Mouse (Mus musculus) embryo, embryonic 10.5 days (tissue): Measurements from ENCODE around the gene Ntrk3.

Experiments used
- DNase-seq: peaks from one replicate; pipeline ENCODE4 v3.0.0-alpha.2; 2015; ENCODE audit warnings: low spot score

The Ntrk3 gene

DNA sequence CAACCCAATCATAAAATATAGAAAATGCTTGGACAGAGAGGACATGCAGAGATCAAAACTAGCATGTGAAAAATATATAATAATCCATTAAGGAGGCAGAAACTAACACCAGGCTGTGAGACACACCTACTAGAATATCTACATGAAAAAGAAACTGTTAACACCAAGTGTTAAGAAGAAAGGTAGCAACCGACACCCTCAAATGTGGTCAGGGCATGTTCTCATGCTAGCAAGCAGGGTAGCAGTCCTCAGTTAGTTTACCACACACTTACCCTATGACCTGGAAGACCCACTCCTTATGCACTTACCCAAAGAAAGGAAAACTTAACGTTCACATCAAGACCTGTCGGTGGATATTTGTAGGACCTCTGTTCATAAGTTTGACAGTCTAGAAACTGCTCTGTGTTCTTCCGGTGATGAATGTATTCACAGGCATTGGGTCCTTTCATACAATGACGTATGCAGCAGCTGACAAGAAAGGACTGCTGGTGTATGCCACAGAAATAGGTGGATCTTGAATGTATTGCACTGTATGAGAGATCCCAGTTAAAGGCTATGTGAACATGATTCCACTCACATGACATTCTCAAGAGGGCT lies at the start of gene Ntrk3:
Ntrk3 (minus strand) TSS at position 399 of the 597 bp plus-strand sequence.
- no peak for DNase-seq

DNA sequence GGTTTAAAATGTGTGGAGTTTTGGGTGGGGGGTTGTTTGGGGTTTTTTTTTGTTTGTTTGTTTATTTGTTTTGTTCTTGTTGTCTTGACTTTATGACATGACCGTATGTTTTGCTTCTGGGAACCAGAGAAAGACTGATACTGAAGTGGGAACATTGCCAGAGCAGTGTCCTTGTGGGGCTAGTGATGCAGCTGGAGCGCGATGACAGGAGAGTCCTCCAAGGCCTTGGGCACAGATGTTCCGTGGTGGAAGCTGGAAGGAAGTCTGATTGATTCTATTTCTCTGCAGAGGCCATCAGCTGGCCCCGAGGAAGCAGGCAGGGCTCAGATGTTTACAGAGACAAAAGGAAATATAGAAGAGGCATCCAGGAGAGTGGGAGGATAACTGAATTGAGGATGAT lies 48.1 kb upstream of the Ntrk3 start:
- no peak for DNase-seq

DNA sequence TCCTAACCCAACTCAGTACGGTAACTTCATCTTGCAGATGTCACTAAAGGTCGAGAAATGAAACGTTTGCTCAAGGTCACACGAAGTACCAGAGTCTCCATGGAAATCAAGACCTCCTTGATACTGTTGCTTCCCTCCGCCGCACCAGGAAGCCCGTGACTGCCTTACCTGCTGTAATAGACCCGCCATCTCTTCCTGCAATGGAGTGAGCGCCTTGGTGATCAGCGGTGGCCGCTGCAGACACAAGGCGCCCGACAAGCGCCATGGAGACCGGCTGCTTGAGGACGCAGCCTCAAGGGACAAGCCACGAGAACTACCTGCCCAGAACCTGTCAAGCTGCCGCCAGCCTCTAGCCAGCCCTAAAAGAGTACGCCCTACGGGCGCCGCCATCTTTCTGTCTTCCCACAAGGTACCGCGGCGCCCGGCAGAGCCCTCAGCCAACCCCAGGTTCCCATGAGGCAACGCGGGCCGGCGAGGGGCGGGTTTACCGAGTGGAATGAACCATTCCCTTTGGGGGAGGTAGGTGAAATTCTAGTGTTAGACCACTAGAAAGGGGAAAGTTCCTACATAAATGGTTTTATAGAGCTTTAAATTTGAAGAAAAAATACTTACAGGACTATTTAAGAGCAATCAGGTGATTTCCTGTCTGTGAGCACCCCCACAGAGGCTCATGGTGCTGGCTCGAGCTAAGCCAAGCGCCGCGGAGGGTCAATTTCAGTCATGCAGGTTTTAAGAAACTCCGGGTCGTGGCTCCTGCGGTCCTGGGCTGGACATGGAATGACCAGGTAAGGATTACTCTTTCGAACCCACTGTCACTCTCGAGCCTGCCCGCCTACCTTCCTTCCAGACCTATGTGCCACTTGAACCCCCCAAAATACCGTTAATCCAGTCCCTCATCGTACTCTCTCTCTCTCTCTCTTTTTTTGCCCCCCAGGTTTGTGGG lies 45.1 kb upstream of the Ntrk3 start, which contains the start of the genes Mrps11 and Mrpl46:
Mrps11 (plus strand) TSS at position 481 of the 943 bp plus-strand sequence.
Mrpl46 (minus strand) TSS at position 893 of the 943 bp plus-strand sequence.
- peak; percentile 93 for DNase-seq

DNA sequence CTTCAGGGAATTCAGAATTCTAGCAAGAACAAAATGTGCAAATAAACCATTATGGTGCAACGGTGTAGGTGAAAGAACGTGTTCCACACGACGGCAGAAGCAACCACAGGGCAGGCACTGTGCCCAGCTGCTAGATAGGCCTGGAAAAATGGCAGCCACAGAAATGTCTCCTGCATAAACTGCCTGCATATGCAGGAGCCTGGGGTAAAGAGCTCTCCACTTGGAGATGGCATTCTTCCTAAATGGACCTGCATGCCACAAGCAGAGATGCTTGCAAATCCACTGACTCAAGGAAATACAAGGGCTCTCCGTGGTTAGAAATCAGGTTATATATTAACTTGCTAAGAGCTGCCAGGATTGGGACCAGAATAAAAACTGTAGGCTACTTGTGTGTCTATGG lies 40.9 kb upstream of the Ntrk3 start:
- DNase-seq, result no peak

DNA sequence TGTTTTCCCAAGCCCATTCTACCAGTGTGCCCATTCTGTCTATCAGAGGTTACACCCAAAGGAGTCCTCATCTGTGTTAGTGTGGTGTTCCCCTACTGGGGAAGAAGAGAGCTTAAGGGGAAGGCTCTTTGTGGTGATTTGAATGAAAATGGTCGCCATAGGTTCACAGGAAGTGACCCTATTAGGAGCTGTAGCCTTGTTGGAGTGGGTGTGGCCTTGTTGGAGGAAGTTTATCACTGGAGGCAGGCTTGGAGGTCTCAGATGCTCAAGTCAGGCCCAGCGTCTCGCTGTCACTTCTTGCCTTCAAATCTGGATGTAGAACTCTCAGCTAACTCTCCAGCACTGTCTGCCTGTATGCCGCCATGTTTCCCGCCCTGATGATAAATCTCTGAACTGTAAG lies 33.1 kb upstream of the Ntrk3 start:
- DNase-seq, result no peak

DNA sequence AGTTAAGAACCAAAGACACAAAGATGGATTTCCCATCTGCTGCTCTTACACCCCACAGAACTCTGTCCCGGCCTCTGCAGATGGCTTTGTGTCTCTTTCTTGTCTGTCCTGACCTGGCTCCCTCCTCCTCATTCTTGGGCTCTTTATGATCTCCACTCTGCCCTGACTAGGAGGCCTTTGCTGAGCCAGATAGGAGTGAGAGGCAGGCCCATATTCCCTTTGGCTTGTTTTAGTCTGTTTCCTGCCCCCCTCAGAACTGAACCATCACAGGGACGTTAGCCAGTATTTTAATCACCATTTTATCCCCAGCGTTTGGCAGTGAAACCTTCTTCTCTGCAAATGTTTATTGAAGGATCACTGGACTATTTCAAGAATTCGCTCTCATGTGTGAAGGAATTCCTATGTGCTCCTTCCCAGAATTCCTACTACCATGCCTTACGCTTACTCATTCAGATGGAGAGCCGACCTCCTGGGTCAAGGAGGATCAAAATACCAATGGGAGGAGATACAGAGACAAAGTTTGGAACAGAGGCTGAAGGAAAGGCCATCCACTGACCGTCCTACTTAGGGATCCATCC lies 31.4 kb upstream of the Ntrk3 start:
- DNase-seq, result no peak

DNA sequence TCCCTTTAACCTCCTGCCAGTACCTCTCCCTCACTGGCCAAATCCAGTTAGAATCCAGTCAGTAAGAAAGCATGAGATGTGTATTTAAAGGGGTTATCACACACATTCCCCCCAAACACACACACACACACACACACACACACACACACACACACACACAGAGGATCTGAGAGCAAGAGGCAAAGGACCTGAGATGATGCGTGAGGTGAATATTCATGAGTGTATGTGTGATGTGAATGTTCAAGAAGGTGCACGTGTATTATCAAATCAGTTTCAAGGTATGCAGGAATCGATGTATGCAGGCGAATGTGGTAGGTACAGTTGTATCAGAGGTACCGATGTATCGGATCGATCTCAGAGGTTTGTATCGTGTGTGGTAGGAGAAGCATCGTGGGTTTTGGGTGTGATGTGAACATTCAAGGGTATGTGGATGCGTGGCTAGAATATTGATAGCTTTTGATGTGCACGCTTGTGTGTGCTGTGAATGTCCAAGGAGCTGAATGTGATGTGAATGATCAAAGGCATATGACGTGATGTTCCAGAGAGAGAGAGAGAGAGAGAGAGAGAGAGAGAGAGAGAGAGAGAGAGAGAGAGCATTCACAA lies 30.2 kb upstream of the Ntrk3 start:
- no peak for DNase-seq

DNA sequence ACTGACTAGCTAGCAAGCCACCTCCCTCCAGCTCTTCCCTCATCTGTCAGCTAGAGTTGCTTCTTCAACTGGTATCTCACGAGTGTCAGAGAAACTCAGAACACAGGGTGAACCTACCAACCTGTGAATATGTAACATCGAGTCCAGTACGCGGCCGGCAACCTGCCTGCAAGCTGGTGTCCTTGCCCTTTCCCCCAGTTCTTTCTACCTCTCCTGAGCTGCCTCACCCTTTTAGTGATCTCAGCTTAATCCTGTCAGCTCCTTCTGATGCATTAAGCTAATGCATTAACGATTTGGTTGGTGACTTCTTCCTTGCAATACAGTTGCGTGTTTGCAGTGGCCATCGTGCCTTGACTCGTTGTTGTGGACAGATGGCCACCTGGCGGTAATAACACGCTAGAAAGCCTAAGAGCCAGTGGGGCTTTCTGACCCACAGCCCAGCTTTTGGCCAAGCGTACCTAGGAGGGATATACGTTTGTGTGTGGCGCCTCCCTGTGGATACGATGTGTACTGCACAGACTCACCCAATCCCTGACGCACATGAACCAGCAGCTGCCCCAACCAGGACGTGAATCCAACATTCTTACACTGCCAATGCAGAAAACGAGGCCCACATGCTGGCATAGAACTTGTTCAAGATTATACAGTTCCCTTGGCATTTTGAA lies 28.3 kb upstream of the Ntrk3 start:
- peak; percentile 91 for DNase-seq

DNA sequence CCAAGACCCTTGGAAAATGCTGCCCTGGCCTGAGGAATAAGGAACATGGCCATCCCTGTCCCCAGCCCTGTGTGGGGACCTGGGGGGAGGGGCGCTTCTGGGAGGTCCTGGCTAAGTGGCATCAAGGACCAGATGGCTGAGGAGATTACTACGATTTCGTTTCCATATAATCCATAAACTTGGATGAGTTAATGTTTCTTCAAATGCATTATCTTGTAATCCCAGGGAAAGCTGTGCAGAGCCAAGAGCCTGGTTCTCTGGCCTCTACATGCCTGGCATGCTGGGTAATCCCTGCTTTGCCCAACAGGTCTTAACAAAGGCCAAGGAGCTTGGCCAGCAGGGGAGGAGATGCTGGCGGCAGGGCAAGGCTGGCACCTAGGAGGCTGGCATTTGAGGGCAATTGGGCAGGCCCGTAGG lies 27.4 kb upstream of the Ntrk3 start:
- no peak for DNase-seq

DNA sequence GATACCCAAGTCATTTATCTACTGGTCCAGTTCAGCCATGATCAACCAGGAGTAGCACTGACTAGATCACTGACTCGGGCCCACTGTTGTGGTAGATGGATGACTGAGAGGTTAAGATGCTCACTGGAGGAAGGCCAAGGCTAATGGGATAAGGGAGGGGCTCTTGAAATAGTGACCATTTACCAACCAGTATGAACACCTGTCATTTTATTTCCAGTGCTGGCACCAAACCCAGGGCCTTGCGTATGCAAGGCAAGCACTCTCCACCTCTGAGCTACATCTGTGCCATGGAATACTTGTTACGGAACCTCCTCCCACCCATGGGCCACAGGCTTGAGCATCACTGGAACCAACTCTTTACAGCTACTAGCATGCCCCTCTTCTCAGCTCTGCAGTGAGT lies 26.0 kb upstream of the Ntrk3 start:
- no peak for DNase-seq

DNA sequence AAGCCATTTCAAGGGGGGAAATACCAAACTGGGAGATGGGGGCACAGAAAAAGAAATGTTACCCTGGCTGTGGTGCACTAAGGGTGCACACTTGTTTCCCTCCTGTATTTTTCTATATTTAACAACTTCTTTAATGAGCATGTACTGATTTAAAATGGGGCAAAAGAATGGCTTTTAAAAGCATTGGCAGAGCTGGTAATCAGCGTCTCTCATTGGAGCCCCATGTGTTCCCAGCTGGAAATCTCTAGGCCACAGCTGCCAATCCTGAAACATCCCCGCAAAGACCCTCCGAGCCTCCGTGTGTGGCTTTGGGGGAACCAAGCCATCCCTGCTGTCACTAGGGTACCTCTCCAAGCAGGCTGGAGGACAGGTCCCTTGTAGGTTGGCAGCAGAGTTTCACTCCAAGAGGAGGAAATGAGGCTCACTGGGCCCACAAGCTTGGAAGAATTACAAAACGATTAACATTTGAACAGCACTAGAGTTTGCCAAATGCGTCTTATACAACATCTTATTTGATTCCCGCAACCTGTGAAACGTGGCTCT lies 16.7 kb upstream of the Ntrk3 start:
- no peak for DNase-seq

DNA sequence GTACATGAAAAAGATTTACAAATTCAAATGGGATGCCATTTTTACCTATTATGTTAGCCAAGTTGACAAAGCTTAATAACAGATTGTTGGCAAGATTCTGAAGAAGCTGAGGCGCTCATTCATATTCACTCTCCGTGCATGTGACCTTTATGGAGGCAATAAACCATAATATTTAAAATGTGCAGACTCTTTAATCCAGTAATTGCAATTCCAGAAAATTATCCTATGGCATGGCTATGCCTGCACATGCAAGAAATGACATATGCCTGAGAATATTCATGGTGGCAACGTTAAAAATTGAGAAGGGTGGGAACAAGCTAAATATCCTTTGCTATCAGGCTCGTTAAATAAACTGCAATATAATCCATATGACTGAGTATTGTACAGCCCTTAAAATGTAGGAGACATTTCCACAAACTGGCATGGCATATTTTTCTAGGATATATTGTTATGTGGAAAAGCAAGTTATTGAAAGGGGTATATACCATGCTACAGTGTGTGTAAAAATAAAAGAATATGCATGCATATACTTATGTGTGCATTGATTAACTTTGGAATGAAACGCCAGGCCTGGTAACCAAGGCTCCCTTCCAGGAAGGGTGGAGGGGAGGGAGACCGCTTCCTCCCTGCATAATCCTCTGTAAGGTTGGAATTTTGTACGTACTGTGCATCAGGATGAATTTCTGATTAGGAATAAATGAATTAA lies 16.1 kb upstream of the Ntrk3 start:
- DNase-seq, result no peak

DNA sequence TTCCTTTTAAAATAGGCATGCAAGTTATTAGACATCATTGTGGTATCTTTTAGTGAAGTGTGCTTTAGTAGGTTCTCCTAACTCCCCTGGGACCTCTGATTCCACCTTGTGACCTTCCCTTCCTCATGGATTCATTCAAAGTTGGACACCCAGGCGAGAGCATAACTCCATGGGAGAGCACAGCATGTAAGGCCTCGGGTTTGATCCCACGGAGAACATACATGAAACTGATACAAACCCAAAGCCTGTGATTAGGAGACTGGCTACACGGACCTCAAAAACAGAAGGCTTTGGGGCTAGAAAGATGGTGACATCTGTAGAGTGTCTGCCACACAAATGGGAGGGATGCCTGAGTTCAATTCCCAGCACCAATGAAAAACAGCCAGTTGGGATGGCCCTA lies 15.1 kb upstream of the Ntrk3 start:
- DNase-seq, result no peak

DNA sequence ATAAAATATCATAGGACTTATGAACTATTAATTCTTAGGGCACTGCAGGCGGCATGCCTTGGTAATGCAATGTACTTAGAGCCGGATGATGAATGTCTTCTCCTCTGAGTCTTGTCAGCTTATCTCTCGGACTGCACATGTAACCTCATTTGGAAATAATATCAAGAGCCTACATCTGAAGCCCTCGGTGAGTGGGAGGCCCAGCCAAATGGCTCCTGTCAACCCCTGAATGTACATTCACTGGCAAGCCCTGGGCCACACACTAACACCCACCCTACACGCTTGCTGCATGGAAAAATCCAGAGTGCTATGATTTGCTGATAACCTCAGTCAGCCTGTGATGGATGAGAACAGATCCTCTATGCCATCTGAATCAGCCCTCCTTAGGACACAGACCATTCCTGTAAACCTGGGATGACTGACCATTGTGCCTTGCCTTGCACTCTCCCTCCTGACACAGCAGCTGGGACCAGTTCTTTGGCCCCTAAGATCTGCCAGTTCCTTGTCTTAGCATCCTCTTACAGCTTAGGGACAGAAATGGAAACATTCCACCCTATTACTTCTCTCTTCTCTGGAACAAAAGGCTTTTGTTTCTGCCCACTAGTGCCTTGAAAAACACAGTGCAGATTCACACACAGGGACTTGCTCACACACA lies 6.0 kb upstream of the Ntrk3 start:
- no peak for DNase-seq

DNA sequence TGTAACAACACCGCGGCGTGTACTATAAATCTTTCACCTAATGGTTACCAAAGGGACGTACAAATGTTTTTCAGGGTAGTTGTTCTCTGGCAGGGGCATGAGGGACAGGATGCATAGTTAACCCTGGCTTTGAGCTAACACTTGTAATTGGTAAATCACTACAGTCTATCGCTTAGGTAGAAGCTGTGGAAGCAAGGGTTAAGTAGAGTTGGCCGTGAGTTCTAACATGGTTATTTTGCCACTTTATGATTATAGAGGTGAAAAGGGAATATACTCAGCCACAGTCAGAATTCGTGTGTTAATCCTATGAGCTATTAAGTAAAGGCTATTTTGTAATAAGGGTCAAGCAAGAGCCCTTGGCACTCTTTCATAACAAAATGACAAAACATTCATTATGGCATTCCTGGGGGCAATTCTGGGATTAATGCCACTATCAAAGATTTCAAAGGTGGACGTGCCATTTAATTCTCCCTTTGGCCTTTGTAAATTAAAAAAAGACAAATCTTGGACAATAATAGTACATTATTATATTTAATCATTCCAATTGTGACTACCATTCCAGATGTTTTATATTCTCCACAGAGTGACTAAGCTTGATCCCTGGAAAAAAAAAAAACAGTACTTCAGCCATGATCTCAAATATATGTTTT lies 1.7 kb upstream of the Ntrk3 start:
- DNase-seq, result no peak

DNA sequence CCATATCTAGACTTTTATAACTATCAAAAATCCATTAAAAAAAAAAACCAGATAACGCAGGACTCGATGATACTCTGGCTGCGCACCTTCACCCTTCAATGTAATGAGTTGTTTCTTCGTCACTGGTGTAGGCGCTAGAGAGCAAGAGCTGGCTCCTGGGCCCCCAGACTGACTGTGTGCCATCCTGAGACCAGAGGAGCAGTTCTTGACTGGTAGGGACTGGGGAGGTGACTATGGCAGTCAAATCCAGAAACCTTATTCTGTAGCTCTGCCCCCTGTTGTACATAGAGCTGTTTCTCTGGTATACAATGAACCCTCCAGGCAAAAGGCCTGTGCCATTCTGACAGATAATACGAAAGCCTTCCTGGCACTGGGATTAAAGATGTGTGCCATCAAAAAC lies 616 bp downstream of the Ntrk3 start:
- no peak for DNase-seq

DNA sequence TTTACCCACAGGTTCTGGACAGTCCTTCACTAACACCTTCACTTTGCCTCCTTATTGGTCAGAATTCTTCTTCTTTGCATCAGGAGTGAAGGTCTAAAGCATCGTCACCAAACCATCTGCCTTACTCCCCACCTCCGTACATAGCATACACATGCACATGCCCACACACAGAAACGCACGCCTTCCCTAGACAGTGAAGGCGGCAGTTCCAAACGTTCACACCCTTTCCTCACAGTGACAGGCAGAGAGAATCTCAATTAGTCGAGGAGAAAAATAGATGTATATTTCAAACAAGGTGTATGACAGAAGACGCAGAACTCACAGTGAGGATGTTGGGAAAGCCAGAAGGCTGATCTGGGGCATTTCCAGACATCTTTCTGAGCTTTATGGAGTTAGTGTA lies 6.4 kb downstream of the Ntrk3 start:
- no peak for DNase-seq

DNA sequence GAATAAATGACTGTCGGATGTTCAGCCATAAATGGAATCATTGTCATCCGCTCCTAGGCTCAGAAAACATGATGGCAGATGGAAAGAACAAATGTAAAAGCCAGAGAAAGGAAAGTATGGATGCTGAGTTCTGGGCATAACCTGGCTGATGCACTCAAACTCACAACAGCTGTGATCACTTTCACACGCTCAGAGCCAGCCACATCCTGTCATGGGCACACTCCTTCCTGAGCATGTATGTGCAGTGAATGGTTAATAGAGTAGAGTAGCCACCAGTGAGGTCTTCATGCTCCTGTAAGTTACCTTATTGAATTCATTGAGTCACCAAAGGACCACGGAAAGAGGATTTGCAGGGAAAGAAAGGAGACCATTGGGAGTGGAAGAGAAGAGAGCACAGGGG lies 13.2 kb downstream of the Ntrk3 start:
- no peak for DNase-seq

DNA sequence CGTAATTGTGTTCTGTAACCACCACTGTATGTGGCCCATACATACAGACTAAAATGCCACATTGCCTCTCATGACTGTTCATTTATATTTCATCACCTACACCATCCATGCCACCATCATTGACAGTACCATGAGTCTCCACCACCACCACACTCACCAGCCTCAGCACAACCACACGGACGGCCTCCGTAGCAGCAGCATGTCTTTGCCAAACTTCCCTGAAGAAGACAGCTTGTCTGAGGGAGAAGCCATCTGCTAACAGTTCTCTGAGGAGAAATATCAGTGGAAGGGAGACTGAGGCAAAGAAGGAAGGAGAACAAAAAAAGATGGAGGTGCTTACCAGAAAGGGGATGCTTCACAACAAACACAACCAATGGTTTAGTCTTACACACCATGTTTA lies 15.8 kb downstream of the Ntrk3 start:
- no peak for DNase-seq
